Mouse (Mus musculus): Measurements from ENCODE around the gene Lingo3. TPM values are rescaled to one million over a fixed set of nuclear protein-coding genes. Genes with fewer than 3 reads are reported as not detected.

The Lingo3 gene
- polyA plus RNA-seq (2015; fragmentation: Nextera tagmentation; extraction: Ambion mirVana): 0.61 and 0.89 TPM in 2 replicates

GRCm38 (mm10) chr10:80843931-80844547 is at the start of gene Lingo3:
TSS of gene Lingo3 (minus strand) at chr10:80844039.
- Histone ChIP-seq H3K36me3 (ENCODE audit: insufficient read depth, low read length) (no peaks in the 10 kb centered on the region), H3K4me2 (ENCODE audit: low read length) (peak within 1 kb of the TSS; percentile 84), H3K9me3 (replicated peaks; ENCODE audit: low read length) (no peaks in the 10 kb centered on the region), H3K27me3 (ENCODE audit: insufficient read depth, low read length) (peaks cover 20% of the 10 kb centered on the region), H3K4me1 (replicated peaks; ENCODE audit: insufficient read depth, low read length) (no peaks in the 10 kb centered on the region), H3K27ac (no peak within 1 kb of the TSS), H3K4me3 (replicated peaks; ENCODE audit: low read depth, low read length) (peak within 1 kb of the TSS; percentile 38), H3K9ac (ENCODE audit: low read depth, low read length) (peak within 1 kb of the TSS; percentile 42)
- no peak for DNase-seq (ENCODE audit: low spot score)
- TF ChIP-seq CTCF (IDR thresholded peaks at IDR 0.05; ENCODE audit: low read depth): no peak
- ATAC-seq (replicated peaks; ENCODE audit: low FRiP score, low read depth): no peak; the same call in 1 of the 2 replicates
- 4% methylated on average over 51 of the region's 51 CpGs for WGBS

- Histone ChIP-seq H3K36me3 (ENCODE audit: insufficient read depth, low read length) (no peaks in the 10 kb centered on the region), H3K9me3 (replicated peaks; ENCODE audit: low read length) (no peaks in the 10 kb centered on the region), H3K4me1 (replicated peaks; ENCODE audit: insufficient read depth, low read length) (no peaks in the 10 kb centered on the region), H3K4me3 (replicated peaks; ENCODE audit: low read depth, low read length) (no peak overlapping the region), H3K27me3 (ENCODE audit: insufficient read depth, low read length) (no peaks in the 10 kb centered on the region), H3K27ac (no peak overlapping the region), H3K4me2 (ENCODE audit: low read length) (no peak overlapping the region), H3K9ac (ENCODE audit: low read depth, low read length) (no peak overlapping the region)
- TF ChIP-seq CTCF (IDR thresholded peaks at IDR 0.05; ENCODE audit: low read depth): no peak
- no peak for DNase-seq (ENCODE audit: low spot score)
- WGBS: 35% methylated on average over 11 of the region's 11 CpGs
- no peak for ATAC-seq (replicated peaks; ENCODE audit: low FRiP score, low read depth)
These were observed 43.3 kb upstream of the Lingo3 start for GRCm38 (mm10) chr10:80887181-80887580.

GRCm38 (mm10) chr10:80881301-80881700 is 37.5 kb upstream of the Lingo3 start:
- H3K4me1 ChIP-seq (replicated peaks; ENCODE audit: insufficient read depth, low read length): no peaks in the 10 kb centered on the region
- ATAC-seq (replicated peaks; ENCODE audit: low FRiP score, low read depth): no peak
- 24% methylated on average over 10 of the region's 10 CpGs for WGBS
- DNase-seq (ENCODE audit: low spot score): peak; percentile 44
- H3K9ac ChIP-seq (ENCODE audit: low read depth, low read length): no peak overlapping the region
- H3K4me3 ChIP-seq (replicated peaks; ENCODE audit: low read depth, low read length): no peak overlapping the region
- H3K36me3 ChIP-seq (ENCODE audit: insufficient read depth, low read length): no peaks in the 10 kb centered on the region
- no peaks in the 10 kb centered on the region for H3K9me3 ChIP-seq (replicated peaks; ENCODE audit: low read length)
- H3K4me2 ChIP-seq (ENCODE audit: low read length): no peak overlapping the region
- peak; percentile 78 for TF ChIP-seq CTCF (IDR thresholded peaks at IDR 0.05; ENCODE audit: low read depth)
- no peaks in the 10 kb centered on the region for H3K27me3 ChIP-seq (ENCODE audit: insufficient read depth, low read length)
- H3K27ac ChIP-seq: no peak overlapping the region

- ATAC-seq (replicated peaks; ENCODE audit: low FRiP score, low read depth) (no peak), DNase-seq (ENCODE audit: low spot score) (no peak)
- TF ChIP-seq CTCF (IDR thresholded peaks at IDR 0.05; ENCODE audit: low read depth): no peak
- Histone ChIP-seq H3K27me3 (ENCODE audit: insufficient read depth, low read length) (no peaks in the 10 kb centered on the region), H3K4me2 (ENCODE audit: low read length) (no peak overlapping the region), H3K4me3 (replicated peaks; ENCODE audit: low read depth, low read length) (no peak overlapping the region), H3K4me1 (replicated peaks; ENCODE audit: insufficient read depth, low read length) (no peaks in the 10 kb centered on the region), H3K9ac (ENCODE audit: low read depth, low read length) (no peak overlapping the region), H3K36me3 (ENCODE audit: insufficient read depth, low read length) (no peaks in the 10 kb centered on the region), H3K9me3 (replicated peaks; ENCODE audit: low read length) (no peaks in the 10 kb centered on the region), H3K27ac (no peak overlapping the region)
- 74% methylated on average over 2 of the region's 2 CpGs for WGBS
These were observed 37.1 kb upstream of the Lingo3 start for GRCm38 (mm10) chr10:80880901-80881300.

GRCm38 (mm10) chr10:80880131-80880641 is 36.3 kb upstream of the Lingo3 start:
- Histone ChIP-seq H3K36me3 (ENCODE audit: insufficient read depth, low read length) (no peaks in the 10 kb centered on the region), H3K9me3 (replicated peaks; ENCODE audit: low read length) (no peaks in the 10 kb centered on the region), H3K9ac (ENCODE audit: low read depth, low read length) (no peak overlapping the region), H3K27me3 (ENCODE audit: insufficient read depth, low read length) (no peaks in the 10 kb centered on the region), H3K4me2 (ENCODE audit: low read length) (no peak overlapping the region), H3K4me1 (replicated peaks; ENCODE audit: insufficient read depth, low read length) (no peaks in the 10 kb centered on the region), H3K27ac (no peak overlapping the region), H3K4me3 (replicated peaks; ENCODE audit: low read depth, low read length) (no peak overlapping the region)
- WGBS: 20% methylated on average over 5 of the region's 5 CpGs
- DNase-seq (ENCODE audit: low spot score) (peak; percentile 78), ATAC-seq (replicated peaks; ENCODE audit: low FRiP score, low read depth) (no peak)
- TF ChIP-seq CTCF (IDR thresholded peaks at IDR 0.05; ENCODE audit: low read depth): peak; percentile 89

- Histone ChIP-seq H3K27me3 (ENCODE audit: insufficient read depth, low read length) (no peaks in the 10 kb centered on the region), H3K4me3 (replicated peaks; ENCODE audit: low read depth, low read length) (no peak overlapping the region), H3K9ac (ENCODE audit: low read depth, low read length) (no peak overlapping the region), H3K36me3 (ENCODE audit: insufficient read depth, low read length) (no peaks in the 10 kb centered on the region), H3K4me1 (replicated peaks; ENCODE audit: insufficient read depth, low read length) (no peaks in the 10 kb centered on the region), H3K9me3 (replicated peaks; ENCODE audit: low read length) (no peaks in the 10 kb centered on the region), H3K4me2 (ENCODE audit: low read length) (no peak overlapping the region), H3K27ac (no peak overlapping the region)
- WGBS: 22% methylated on average over 3 of the region's 3 CpGs
- DNase-seq (ENCODE audit: low spot score) (no peak), ATAC-seq (replicated peaks; ENCODE audit: low FRiP score, low read depth) (no peak)
- no peak for TF ChIP-seq CTCF (IDR thresholded peaks at IDR 0.05; ENCODE audit: low read depth)
These were observed 32.8 kb upstream of the Lingo3 start for GRCm38 (mm10) chr10:80876594-80876993.
